Mouse (Mus musculus) c-Kit-positive CD71-positive TER-119-negative erythroid progenitor cells, embryonic 14.5 days (primary cell): ENCODE results near the gene Ccdc126.
"Not testable (repeated sequence)": the region's sequence is repeated elsewhere in the genome, so short reads cannot be mapped to it uniquely, and the experiment has no call there.

Experiments
- DNase-seq: peaks from one replicate; pipeline ENCODE4 v3.0.0-alpha.2; 2013; ENCODE audit warnings: low read depth

Ccdc126 gene

DNA sequence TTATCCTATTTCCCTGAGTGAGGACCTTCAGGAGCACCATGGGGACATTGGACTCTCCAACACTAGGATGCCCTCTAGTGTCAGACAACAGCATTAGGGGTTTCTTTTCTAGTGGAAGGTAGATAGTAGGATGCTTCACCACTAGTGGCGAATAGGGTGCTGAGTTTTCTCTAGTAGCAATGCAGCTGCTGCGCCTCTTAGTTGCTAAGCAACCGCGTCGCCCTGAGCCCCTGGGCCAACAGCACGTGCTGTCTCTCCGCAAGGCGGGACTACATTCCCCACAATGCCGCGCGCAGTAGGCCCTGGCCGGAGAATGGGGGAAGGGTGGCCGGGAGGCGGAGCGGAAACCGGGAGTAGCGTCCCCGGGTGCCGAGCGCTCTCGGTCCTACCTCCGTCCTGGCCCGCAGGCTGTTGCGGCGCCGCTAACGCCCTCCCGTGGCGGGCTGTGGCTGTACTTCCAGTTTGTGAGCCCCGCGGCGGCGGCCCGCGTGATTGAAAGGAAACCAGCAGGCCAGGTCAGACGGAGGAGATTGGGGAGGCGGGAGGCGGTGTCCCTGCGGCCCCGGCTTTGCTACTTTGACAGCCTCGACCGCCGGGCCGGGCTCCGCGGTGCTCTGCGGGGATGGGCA, at the start of gene Ccdc126:
Ccdc126 (plus strand) TSS at position 309 of the 629 bp plus-strand sequence.
- DNase-seq: peak; percentile 90

DNA sequence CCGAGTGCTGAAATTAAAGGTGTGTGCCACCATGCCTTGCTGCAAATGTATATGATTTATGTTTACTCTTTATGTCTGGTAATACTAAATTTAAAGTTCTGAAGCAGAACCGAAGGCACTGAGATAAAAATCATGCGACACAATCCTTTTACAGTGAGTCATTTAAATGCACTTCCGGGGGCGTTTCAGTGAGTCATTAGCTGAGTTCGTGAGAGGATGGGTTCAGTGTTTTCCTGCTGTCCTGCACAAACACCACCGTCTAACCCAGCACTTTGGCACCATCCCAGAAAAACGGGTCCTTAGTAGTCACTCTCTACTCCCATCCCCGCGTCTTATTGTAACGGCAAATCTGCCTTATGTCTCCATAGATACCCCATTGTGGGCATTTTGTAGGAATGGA, 49.2 kb upstream of the Ccdc126 start:
- DNase-seq: no peak

DNA sequence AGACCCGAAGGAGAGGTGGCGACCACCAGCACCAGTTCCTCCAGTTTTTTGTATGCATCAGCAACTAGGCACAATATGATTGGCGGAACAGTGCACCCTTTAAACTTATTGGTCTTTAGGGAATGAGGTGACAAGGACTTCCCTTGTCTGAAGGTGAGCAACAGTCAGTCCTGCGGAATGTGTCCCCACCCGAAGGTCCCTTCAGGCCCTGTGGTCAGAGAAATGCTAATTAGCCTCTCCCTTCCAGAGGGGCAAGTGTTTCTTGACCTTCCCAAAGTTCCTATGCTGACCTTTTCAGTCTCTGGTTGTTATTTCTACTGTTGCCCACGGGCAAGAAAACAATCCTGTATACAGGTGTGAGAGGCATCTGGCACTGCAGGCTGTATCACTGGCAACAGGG, 47.3 kb upstream of the Ccdc126 start:
- DNase-seq: no peak

DNA sequence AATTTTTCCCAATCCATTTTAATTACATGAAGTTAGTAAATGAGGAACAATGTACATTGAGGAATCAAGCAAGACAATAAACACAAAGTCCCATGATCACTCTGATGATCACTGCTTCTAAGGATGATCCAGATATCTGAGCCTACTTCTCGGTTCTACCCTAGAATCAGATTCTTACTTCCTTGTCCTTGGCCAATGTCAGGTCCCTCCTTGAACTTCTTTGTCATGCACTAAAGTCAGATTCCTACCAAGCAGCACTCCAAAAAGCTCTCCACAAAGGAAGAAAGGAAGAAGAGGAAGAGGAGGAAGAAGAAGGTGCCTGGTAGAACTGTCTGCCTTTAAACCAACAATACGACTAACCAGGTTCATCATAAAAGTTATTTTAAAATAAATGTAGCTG, 46.2 kb upstream of the Ccdc126 start:
- no peak for DNase-seq

DNA sequence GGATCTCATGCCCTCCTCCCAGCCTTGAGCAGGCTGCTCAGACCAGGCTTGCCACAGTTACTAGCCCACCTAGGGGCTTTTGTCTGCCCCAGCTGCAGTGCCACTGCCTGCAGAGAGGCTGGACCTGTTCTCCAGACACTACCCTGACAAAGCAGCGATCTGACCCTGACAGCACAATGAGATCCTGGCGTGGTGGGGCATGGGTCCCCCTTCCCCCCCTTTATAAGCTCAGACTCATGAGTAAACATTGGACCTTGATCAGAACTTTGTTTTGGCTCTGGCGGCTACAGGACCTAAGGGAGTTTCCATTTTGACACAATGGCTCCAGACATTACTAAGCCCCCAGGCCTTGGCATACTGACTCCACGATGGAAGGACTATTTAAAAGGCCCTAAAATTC, 45.1 kb upstream of the Ccdc126 start:
- no peak for DNase-seq

DNA sequence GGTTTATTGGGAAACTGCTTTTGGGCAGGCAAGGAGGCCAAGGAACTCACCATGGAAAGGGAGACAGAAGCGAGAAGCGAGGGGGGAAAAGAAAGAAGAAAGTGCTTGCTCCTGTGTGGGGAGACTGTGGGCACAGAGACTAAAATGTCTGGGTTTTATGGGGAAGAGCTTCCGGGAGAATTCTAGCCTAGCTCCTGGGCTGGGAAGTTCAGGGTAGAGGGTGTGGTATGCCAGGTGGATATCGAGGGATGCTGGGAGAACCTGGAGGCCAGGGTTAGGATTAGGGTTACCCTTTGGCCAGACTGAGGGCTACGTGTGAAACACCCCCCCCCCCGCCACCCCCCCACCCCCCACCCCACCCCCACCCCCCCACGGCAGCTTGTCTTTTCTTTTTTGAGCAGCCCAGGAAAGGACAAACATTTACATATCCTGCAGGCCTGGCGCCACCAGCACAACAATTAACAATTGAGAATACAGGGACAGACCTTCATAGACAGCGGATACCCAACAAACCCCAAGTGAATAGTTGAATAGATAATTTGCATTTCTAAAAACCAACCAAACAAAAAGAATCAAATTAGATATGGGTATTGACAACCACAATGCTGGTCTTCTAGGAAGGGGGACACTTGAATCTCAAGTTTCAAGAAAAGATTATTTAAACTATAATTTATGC, 44.5 kb upstream of the Ccdc126 start:
- no peak for DNase-seq

DNA sequence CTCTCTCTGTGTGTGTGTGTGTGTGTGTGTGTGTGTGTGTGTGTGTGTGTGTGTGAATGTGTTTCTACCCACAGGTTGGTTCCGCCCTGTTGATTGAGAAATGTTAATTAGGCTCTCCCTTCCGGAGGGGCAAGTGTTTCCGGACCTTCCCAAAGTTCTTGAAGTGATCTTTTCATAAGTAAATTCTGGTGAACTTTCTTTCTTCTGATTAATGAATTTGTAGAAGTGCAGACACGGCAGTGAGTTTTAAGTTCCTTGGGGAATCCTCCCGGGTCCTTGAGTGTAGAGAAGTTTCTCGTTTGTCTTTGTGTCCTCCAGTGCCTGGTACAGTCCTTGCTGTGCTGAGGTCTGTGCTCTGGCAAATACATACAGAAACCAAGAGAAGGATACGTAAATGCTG, 43.8 kb upstream of the Ccdc126 start:
- DNase-seq: no peak

DNA sequence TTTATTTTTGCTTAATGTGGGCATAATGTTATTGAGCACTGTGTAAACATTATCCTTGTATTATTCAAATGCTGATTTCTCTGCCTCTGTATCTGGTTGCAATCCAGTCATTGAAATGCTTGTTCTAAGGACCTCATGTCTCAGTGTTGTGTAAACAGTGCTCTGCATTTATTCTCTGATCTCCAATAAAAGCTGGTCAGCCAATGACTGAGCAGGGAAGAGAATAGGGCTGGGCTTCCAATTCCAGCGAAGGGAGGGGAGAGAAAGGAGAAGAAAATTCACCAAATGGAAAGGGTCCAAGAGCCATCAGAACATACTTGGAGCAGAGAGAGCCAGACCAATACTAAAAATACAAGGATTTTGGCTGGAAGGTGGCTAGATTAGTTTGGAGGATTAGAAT, 38.1 kb upstream of the Ccdc126 start:
- no peak for DNase-seq

DNA sequence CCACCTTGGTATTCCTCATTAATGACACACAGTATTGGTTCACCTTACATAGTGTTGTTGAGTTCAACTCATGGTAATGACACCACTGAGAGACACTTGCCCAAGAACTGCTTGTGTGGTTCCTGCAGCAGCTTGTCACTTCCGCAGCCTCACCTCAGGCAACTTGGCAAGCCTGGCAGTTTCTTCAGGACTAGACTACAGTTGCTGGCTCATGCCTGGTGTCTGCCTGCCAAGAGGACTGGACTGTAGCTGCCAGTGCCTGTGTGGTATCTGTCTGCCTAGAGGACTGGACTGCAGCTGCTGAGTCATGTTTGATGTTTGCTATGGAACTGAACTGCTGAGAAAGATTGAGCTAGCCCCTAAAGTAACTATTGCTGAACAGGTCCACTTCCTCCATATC, 37.0 kb upstream of the Ccdc126 start:
- DNase-seq: no peak

DNA sequence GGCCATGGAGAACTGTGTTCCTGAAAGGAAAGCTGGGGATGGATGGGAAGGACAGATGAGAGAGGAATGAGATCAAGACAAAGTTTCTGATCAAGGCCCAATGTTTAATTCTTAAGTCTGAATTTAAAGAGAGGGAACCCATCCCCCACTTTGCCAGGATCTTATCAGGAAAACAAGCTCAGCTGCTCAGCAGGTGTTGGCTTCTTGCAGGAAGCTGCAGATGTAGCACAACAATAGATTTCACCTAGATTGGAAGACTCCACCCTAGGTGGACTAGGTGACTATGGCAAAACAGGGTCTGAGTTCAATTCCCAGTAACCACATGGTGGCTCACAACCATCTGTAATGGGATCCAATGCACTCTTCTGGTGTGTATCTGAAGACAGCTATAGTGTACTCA, 20.8 kb upstream of the Ccdc126 start:
- DNase-seq: no peak

DNA sequence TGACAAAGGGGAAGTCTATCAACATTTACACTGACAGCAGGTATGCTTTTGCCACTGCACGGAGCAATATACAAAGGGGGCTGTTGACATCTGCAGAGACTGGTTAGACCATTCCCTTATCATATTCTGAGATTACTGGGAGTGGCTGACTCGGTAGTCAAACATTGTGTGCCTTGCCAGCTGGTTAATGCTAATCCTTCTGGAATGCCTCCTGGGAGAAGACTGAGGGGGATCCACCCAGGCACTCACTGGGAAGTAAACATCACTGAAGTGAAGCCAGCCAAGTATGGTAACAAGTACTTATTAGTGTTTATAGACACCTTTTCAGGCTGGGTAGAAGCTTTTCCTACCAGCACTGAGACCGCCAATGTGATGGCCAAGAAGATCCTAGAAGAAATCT, 4.3 kb upstream of the Ccdc126 start:
- not testable (repeated sequence) for DNase-seq

DNA sequence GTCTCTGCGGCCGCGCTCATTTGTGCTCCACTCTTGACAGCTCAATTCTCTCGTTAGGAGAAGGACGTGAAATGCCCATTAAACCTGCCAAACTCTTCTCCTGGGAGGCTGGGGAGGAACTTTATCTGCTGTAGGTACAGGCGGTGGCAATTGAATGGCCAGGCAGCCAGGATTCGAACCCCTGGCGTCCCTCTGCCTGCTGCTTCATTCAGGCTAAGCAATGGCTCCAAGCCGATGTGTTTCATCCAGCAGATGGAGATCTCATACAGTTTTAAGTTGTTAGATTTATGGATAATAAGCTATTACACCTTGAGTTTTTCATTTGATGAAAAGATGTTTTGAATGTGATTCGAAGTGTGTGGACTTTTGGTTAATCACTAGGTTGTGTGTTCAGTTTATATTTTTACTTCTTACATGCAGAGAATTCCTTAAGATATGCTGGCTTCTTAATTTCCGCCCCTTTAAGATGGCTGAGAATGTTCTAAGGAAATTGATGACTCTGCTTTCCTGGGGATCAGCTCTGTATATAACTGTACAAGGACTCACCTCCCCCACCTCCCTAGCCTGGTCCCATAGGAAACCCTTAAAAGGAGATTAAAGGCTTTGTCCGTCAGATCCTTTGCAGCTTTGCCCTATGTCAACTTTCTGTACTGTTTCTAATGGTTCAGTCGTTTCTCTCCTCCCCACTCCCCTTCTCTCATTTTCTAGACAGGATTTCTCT, 681 bp downstream of the Ccdc126 start:
- no peak for DNase-seq

DNA sequence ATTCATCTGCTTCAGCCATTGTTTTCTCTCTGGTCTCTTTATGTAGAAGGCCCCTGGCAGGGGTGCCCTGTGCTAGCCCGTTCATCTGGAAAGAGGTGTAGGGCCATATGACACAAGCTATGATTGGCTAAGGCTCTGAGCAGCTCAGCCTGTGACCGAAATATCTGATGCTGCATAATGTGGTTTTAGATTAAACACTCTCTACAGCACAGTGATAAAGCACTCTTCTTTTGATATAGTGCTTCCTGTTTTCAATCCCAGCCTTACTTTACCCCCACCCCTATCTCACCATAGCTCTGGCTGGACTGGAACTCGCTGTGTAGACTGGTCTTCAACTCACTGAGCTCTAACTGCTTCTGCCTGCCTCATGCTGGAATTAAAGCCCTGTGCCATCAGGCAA, 2.3 kb downstream of the Ccdc126 start:
- no peak for DNase-seq

DNA sequence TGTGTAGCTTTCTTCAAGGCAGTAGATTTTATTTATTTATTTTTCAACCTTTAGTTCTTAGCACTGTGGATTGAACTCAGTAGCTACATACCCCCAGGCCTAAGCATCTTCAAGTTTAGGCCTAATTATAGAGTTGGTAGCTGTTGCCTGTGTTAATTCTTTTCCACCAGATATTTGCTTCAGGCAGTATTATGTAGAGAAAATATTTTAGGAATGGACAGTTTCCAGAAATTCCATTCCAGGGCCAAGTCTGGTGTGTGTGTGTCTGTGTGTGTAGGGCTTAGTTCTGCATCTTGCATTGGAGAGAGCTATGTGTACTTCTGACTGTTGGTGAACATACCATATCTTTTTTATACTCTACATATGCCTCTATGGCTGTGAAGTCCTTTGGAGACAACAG, 3.0 kb downstream of the Ccdc126 start:
- DNase-seq: no peak

DNA sequence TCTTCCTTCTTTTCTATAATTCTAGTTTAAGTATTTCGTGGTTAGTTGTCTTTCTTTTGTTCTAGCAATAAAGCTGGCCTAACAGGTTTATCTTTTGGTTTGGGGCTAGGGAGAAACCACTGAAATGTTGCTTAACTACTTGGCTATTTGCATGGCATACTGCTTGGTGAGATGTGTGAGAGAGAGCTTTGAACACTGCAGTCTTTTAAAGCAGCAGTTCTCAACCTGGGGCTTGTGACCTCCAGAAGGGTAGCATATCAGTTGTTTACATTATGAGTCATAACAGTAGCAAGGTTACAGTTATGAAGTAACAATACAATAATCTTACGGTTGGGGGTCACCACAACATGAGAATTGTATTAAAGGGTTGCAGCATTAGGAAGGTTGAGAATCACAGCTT, 3.9 kb downstream of the Ccdc126 start:
- no peak for DNase-seq

DNA sequence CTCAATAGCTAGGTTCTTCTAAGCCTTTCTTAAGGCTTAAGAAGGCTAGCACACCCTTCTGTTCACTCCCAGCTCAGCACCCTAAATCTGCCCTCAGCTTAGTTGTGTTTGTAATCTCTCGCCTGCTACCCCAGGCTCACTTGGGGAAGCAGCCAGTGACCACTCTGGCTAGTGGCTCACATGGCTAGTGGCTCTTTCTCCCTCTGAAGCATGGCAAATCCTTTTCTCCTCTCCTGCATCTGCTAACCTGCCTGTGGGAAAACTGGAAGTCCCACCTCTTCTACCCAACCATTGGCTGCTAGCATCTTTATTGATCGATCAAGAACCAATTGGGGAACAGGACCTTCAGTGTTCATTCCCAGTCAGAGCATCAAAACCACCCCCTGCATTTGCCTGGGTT, 5.5 kb downstream of the Ccdc126 start:
- DNase-seq: no peak

DNA sequence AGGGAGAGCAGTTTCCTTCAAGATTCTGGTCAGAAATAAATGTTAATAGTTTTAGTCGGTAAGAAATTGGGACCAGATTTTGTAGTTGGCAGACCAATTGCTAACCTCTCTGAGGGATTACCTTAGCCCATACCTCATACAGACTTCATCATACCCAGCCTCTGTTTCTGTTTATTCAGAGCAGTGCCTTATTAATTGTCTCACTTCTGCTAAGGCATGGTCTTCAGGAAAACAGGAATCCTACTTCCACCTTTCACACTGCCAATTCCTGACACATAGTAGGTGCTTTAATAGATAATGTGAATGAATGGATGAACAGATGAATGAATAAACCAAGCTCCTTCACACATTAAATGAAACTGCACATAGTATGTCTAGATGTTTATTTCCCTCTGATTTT, 6.2 kb downstream of the Ccdc126 start:
- DNase-seq: no peak

DNA sequence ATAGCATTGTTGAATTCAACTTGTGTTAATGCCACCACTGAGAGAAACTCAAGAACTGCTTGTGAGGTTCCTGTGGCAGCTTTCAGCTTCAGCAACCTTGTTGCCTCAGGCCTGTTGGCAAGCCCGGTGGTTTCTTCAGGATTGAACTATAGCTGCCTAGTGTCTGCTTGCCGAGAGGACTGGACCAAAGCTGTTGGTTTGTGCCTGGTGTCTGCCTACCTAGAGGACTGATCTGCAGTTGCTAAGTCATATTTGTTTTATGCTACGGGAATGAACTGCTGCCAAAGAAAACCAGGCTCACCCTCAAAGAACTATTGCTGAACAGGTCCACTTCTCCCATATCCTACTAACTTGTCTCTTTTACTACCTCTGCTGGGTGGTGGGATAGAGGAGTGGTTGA, 7.8 kb downstream of the Ccdc126 start:
- DNase-seq: no peak

DNA sequence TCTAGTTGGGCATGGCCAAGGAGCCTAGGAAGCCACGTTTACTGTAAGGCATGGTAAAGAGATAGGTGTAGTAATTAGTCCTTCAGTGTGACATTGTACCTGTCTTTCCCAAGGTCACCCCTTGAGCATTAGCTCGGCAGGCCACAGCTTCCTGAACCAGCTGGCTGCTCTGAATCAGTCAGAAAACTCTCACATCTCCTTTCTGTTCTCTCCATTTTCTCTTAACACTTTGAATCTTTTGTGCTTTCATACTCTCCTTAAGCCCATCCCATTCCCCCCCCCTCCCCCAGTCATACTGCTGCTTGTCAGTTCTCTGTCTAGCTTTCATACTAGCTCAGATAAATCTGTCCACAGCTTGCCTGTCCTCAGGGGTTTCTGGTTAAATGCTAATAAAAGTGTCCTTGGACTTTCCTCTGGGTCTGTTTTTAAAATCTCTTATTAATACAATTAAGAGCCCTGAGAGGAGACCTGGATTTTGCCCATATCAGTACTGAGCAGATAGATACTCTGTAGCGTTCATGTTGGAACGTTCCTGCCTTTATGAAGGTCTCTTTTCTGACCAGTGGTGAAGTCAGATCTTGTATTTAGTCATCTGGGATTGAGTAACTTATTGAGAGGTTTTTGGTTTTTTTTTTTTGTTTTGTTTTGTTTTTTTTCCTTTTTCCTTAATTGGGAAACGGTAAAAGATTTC, 12.4 kb downstream of the Ccdc126 start:
- DNase-seq: no peak

DNA sequence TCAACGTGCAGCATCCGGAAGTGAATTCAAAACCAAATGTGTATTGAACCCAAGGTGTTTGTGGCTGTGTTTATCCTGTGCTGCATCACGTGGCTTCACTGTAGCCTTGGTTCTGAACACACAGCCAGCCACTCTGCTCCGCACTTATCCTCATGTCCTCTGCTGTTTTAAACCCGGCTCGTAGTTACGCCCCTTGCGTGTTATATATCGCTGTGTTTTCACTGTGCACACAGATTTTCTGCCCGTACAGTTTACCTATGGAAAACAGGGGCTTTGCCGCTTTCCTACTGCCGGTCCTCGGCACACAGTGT, 12.9 kb downstream of the Ccdc126 start:
- DNase-seq: no peak

DNA sequence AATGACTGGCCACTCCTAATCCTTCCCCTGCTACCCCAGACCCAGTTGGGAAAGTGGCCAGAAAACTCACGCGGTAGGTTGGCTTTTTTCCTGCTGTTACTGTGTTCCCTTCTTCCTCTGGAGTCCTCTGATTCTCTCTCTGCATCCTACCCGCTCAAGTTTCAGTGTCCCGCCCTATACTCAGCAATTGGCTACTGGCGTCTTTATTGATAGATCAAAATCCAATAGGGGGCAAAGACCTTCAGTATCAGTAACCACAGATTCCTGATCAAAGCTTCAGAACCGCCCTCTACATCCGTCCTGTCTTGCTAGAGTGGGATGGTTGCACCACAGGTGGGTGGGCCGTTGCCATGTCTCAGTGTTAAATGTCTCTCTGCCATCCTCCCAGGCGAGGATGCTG, 19.5 kb downstream of the Ccdc126 start:
- no peak for DNase-seq

DNA sequence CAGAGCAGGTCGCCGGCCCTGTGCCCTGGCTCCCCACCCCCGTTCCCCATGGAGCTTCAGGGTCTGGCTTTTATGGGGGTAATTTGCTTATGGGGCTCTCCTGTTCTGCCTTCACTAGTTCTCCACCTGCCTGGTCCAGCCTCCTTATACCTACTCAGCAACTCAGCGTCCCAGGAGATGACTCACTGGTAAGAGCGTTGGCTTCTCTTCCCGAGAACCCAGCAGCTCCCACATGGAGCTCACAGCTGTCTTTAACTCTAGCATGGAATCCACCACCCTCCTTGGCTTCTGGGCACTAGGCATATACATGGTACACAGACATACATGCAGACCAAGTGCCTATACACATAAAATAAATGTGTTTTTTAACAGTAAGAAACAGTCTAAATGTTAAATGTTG, 20.1 kb downstream of the Ccdc126 start:
- DNase-seq: no peak
